ENCODE assay signal across 12 mouse cellular contexts in genomic region chr5:117502611-117503010, GRCm38 (mm10).
DNase-seq lines count a peak whose midpoint lies in the region; ATAC-seq and TF ChIP-seq lines count a peak whose summit lies in the region.
"Had no signal": no experiment of that assay in that cellular context is flagged by ENCODE, and none has a peak within 500 bp of the region (broad histone marks: within the 10 kb centered on the region; RNA-seq: fewer than 3 reads in every experiment).

No protein-coding gene starts in this region.

- TF ChIP-seq CTCF in intestine, postnatal 0 days (IDR thresholded peaks at IDR 0.05; ENCODE audit: low read depth), result peak; percentile 72
- peak; percentile 98 for TF ChIP-seq CTCF in testis, adult 2 months (IDR thresholded peaks at IDR 0.05; ENCODE audit: control insufficient read depth, insufficient read depth, insufficient replicate concordance, low read depth, low read length)
- TF ChIP-seq CTCF in bone marrow, adult 2 months (IDR thresholded peaks at IDR 0.05; ENCODE audit: control insufficient read depth, insufficient read depth, low read length), result peak; percentile 87

- DNase-seq in testis, postnatal 10 days (ENCODE audit: low spot score), result no peak
- peak; percentile 45 for DNase-seq in thymus, postnatal 25 days
- DNase-seq in ovary, postnatal 14 days (ENCODE audit: low spot score), result no peak
- DNase-seq in adrenal gland, adult 2 months, result no peak

- no peak overlapping the region for H3K4me2 ChIP-seq in intestine, postnatal 0 days (replicated peaks; ENCODE audit: low read depth)
- no peak overlapping the region for H3K4me2 ChIP-seq in intestine, embryonic 15.5 days (replicated peaks)
- H3K4me2 ChIP-seq: hindbrain, embryonic 15.5 days; midbrain, embryonic 12.5 days had no signal

- H3K4me3 ChIP-seq in intestine, postnatal 0 days (ENCODE audit: low read depth, low read length), result no peak overlapping the region
- H3K4me3 ChIP-seq in intestine, embryonic 15.5 days (replicated peaks), result no peak overlapping the region
- no peak overlapping the region for H3K4me3 ChIP-seq in testis, adult 2 months (ENCODE audit: control insufficient read depth, low read depth, low read length)
- no peak overlapping the region for H3K4me3 ChIP-seq in bone marrow, adult 2 months (replicated peaks; ENCODE audit: control insufficient read depth, low read depth, low read length)
- H3K4me3 ChIP-seq: hindbrain, embryonic 15.5 days; limb, embryonic 10.5 days; midbrain, embryonic 12.5 days had no signal

- H3K9ac ChIP-seq in intestine, postnatal 0 days (ENCODE audit: low read depth, low read length), result no peak overlapping the region
- no peak overlapping the region for H3K9ac ChIP-seq in intestine, embryonic 15.5 days
- H3K9ac ChIP-seq: hindbrain, embryonic 15.5 days; midbrain, embryonic 12.5 days had no signal

- no peaks in the 10 kb centered on the region for H3K36me3 ChIP-seq in intestine, postnatal 0 days (ENCODE audit: control insufficient read depth, insufficient read depth)
- H3K36me3 ChIP-seq in intestine, embryonic 15.5 days, result no peaks in the 10 kb centered on the region
- no peaks in the 10 kb centered on the region for H3K36me3 ChIP-seq in testis, adult 2 months (ENCODE audit: control insufficient read depth, insufficient read depth, low read length)
- H3K36me3 ChIP-seq: limb, embryonic 10.5 days; midbrain, embryonic 12.5 days had no signal

- WGBS in intestine, postnatal 0 days, result 87% methylated on average over 5 of the region's 5 CpGs
- WGBS in intestine, embryonic 15.5 days, result 84% methylated on average over 5 of the region's 5 CpGs
- 83% methylated on average over 5 of the region's 5 CpGs for WGBS in bone marrow, adult 2 months

- no peaks in the 10 kb centered on the region for H3K27me3 ChIP-seq in intestine, postnatal 0 days (replicated peaks; ENCODE audit: control insufficient read depth, insufficient read depth, low read length)
- H3K27me3 ChIP-seq in intestine, embryonic 15.5 days (replicated peaks), result no peaks in the 10 kb centered on the region
- H3K27me3 ChIP-seq in testis, adult 2 months (ENCODE audit: control insufficient read depth, insufficient read depth, low read length), result no peaks in the 10 kb centered on the region
- H3K27me3 ChIP-seq: hindbrain, embryonic 15.5 days; midbrain, embryonic 12.5 days had no signal

- no peak overlapping the region for H3K27ac ChIP-seq in intestine, postnatal 0 days (ENCODE audit: low read depth, low read length)
- H3K27ac ChIP-seq in intestine, embryonic 15.5 days, result no peak overlapping the region
- H3K27ac ChIP-seq in testis, adult 2 months (ENCODE audit: control insufficient read depth, insufficient read depth, low read depth, low read length), result no peak overlapping the region
- H3K27ac ChIP-seq in bone marrow, adult 2 months (ENCODE audit: control insufficient read depth, insufficient read depth, low read depth, low read length, poor library complexity), result no peak overlapping the region
- H3K27ac ChIP-seq: hindbrain, embryonic 15.5 days; limb, embryonic 10.5 days; midbrain, embryonic 12.5 days had no signal

- no peak for TF ChIP-seq POLR2A in testis, adult 2 months (IDR thresholded peaks at IDR 0.05; ENCODE audit: control insufficient read depth, low read depth, low read length)
- TF ChIP-seq POLR2A in bone marrow, adult 2 months (IDR thresholded peaks at IDR 0.05; ENCODE audit: borderline replicate concordance, control insufficient read depth, low read depth, low read length), result no peak

- no peaks in the 10 kb centered on the region for H3K9me3 ChIP-seq in intestine, postnatal 0 days (ENCODE audit: control insufficient read depth)
- no peaks in the 10 kb centered on the region for H3K9me3 ChIP-seq in intestine, embryonic 15.5 days
- H3K9me3 ChIP-seq: hindbrain, embryonic 15.5 days; limb, embryonic 10.5 days; midbrain, embryonic 12.5 days had no signal

- ATAC-seq in intestine, postnatal 0 days, result no peak
- ATAC-seq in intestine, embryonic 15.5 days, result no peak
- ATAC-seq: activated CD4-positive, CD25-positive, alpha-beta regulatory T cell, adult 4 months had no signal

- no peaks in the 10 kb centered on the region; the same call in 1 of the 2 replicates for H3K4me1 ChIP-seq in intestine, postnatal 0 days (replicated peaks; ENCODE audit: control insufficient read depth, insufficient read depth, low read length)
- peaks cover 3% of the 10 kb centered on the region for H3K4me1 ChIP-seq in intestine, embryonic 15.5 days (replicated peaks)
- H3K4me1 ChIP-seq in testis, adult 2 months (ENCODE audit: control insufficient read depth, insufficient read depth, low read length), result peaks cover 2% of the 10 kb centered on the region; the same call in 1 of the 2 replicates
- H3K4me1 ChIP-seq in bone marrow, adult 2 months (ENCODE audit: control insufficient read depth, insufficient read depth, low read length), result no peaks in the 10 kb centered on the region
- H3K4me1 ChIP-seq: hindbrain, embryonic 15.5 days; limb, embryonic 10.5 days; midbrain, embryonic 12.5 days had no signal
